In genomic region chr2:26870666-26871065, GRCm38 (mm10) we compare ENCODE assay signal across 25 mouse cellular contexts. TPM values are rescaled to one million over a fixed set of nuclear protein-coding genes. Genes with fewer than 3 reads are reported as not detected.
"Had no signal": no experiment of that assay in that cellular context is flagged by ENCODE, and none has a peak within 500 bp of the region (broad histone marks: within the 10 kb centered on the region; RNA-seq: fewer than 3 reads in every experiment).

No protein-coding gene starts in this region.

- H3K27me3 ChIP-seq: lung, embryonic 15.5 days; midbrain, embryonic 13.5 days; midbrain, embryonic 15.5 days; neural tube, embryonic 12.5 days had no signal

- H3K4me1 ChIP-seq: lung, embryonic 15.5 days; midbrain, embryonic 13.5 days; midbrain, embryonic 15.5 days; neural tube, embryonic 12.5 days had no signal

- H3K9me3 ChIP-seq: lung, embryonic 15.5 days; midbrain, embryonic 13.5 days; midbrain, embryonic 15.5 days; neural tube, embryonic 12.5 days had no signal

- H3K4me3 ChIP-seq: lung, embryonic 15.5 days; megakaryocyte, embryonic 14.5 days; midbrain, embryonic 13.5 days; midbrain, embryonic 15.5 days; neural tube, embryonic 12.5 days had no signal

- H3K27ac ChIP-seq: lung, embryonic 15.5 days; macrophage; midbrain, embryonic 13.5 days; midbrain, embryonic 15.5 days; neural tube, embryonic 12.5 days had no signal

- DNase-seq: lung, adult 2 months; lung, postnatal 14 days; lung, postnatal 36 days; right cerebral cortex, postnatal 25 days; right cerebral cortex, postnatal 4 days; spleen, adult 18-20 months; thymus, adult 18-20 months; thymus, postnatal 14 days; thymus, postnatal 36 days had no signal

- H3K36me3 ChIP-seq: lung, embryonic 15.5 days; midbrain, embryonic 13.5 days; midbrain, embryonic 15.5 days; neural tube, embryonic 12.5 days had no signal

RNA-seq across cellular contexts. Expression of gene Abo, which starts 5.9 kb away (rescaled TPM):
- total RNA-seq: megakaryocyte progenitor cell, adult 5-6 weeks; midbrain, postnatal 0 days; monocyte, adult 5-6 weeks; neutrophil, adult 5-6 weeks had no signal
- polyA plus RNA-seq: lung, embryonic 15.5 days; lung, postnatal 0 days; macrophage; midbrain, embryonic 11.5 days; midbrain, embryonic 13.5 days; midbrain, embryonic 15.5 days; midbrain, postnatal 0 days; neural tube, embryonic 12.5 days; neural tube, embryonic 14.5 days; small intestine, adult 2 months; stomach, embryonic 14.5 days; thymus, postnatal 0 days had no signal
